Mouse (Mus musculus): ENCODE results near the gene Tnfrsf13b.

DNA sequence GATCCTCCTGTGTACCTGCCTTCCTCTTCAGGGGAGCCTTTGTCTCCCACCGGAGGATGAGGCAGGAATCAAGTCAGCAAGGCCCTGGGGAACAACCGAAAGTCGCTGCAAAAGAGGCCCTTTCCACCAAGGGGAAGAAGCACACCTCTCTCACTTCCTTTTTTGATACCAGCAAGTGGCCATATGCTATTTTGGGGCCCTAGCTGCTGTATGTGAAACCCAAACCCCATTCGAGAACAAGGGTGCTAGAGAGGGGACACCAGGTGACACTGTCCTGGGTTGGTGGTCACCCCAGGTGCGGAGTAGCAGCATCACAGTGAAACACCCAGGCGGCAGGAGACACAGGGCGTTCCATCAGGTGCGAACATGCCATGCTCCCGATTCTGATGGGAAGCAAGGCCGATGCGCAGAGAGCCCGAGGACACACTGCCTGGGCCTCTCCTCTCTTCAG lies 17.6 kb upstream of the Tnfrsf13b start:
- TF ChIP-seq CTCF (IDR thresholded peaks at IDR 0.05; ENCODE audit: low read depth, low read length) (no peak), POLR2A (IDR thresholded peaks at IDR 0.05; ENCODE audit: borderline replicate concordance, low read depth, low read length) (no peak)

Measured in bone marrow macrophage, adult 2 months (primary cell).